Mouse (Mus musculus) frontal cortex, adult (tissue): ENCODE results near the gene Cldn34b2.
A peak's percentile ranks its signal among the peaks of the same experiment; 100 is the strongest.
"Not testable (repeated sequence)": the region's sequence is repeated elsewhere in the genome, so short reads cannot be mapped to it uniquely, and the experiment has no call there.

Source experiments
- ATAC-seq: cut with Nextera tagmentation; 2 replicates; pipeline ENCODE4 v1.9.2; 2017; ENCODE audit warnings: mild to moderate bottlenecking, moderate library complexity, mixed read lengths; ENCODE audit not compliant: low TSS enrichment

Cldn34b2 gene

GRCm38 (mm10) chrX:155128312-155128711, at the start of gene Cldn34b2:
TSS of gene Cldn34b2 (minus strand) at chrX:155128412.
- not testable (repeated sequence) for ATAC-seq

- no peak for ATAC-seq
These were observed 49.4 kb upstream of the Cldn34b2 start for GRCm38 (mm10) chrX:155177640-155178039.

DNA sequence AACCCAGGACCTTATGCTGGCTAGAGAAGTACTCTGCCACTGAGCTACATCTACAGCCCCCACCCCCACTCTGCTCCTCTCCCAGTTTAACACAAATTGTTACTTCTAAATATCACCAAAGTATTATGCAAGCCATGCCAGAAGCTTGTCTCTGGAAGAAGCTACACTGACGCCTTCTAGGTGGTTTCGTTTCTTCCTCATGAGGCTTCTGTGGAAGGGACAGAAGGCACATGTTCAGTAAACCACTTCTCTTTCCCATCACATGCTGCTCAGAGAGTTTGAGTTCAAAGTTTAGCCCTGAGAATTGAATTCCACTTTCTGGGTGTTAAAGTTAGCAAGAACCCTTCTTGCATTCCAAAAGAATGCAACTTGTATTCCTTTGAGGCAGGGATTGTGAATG, 49.0 kb upstream of the Cldn34b2 start:
- no peak for ATAC-seq

- ATAC-seq = no peak
These were observed 47.4 kb upstream of the Cldn34b2 start for GRCm38 (mm10) chrX:155175568-155175967.

GRCm38 (mm10) chrX:155172310-155172709, 44.1 kb upstream of the Cldn34b2 start:
- ATAC-seq = no peak

- ATAC-seq = no peak
These were observed 43.5 kb upstream of the Cldn34b2 start for GRCm38 (mm10) chrX:155171754-155172153.

GRCm38 (mm10) chrX:155169886-155170285, 41.7 kb upstream of the Cldn34b2 start:
- ATAC-seq = no peak

- ATAC-seq = no peak
These were observed 39.5 kb upstream of the Cldn34b2 start for GRCm38 (mm10) chrX:155167667-155168066.

- ATAC-seq = no peak
These were observed 38.1 kb upstream of the Cldn34b2 start for GRCm38 (mm10) chrX:155166313-155166712.

GRCm38 (mm10) chrX:155163553-155163952, 35.3 kb upstream of the Cldn34b2 start:
- no peak for ATAC-seq

GRCm38 (mm10) chrX:155151868-155152267, 23.7 kb upstream of the Cldn34b2 start:
- no peak for ATAC-seq

GRCm38 (mm10) chrX:155144718-155145117, 16.5 kb upstream of the Cldn34b2 start:
- ATAC-seq = peak; percentile 59; the same call in 1 of the 2 replicates

GRCm38 (mm10) chrX:155098024-155098423, 30.2 kb downstream of the Cldn34b2 start:
- ATAC-seq = peak; percentile 67

DNA sequence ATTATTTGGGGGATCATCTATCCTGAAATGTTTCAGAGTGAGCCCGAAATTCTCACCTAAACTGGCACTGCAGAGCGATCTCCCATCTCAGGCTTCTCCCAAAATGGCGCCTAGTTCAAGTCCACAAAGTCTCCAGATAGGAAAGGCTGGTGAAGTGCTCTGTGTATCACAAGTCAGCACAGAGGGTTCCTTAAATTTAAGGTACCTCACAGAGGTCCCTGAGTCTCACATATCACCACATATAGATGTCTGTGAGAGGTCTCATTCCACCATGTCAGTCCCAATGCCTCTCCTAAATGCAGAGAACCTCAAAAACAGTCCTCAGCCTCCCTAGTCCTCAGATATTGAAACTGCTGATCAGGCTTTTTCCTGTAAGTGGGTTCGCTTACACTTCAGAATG, 34.6 kb downstream of the Cldn34b2 start, which contains the start of gene Magea2:
Gene Magea2 (minus strand): TSS at position 101 of the 400 bp plus-strand sequence.
- ATAC-seq = not testable (repeated sequence)

- not testable (repeated sequence) for ATAC-seq
These were observed 38.5 kb downstream of the Cldn34b2 start, which contains the start of gene Magea1 for GRCm38 (mm10) chrX:155089693-155090092. TSS of gene Magea1 (minus strand) at chrX:155089793.
